Mouse (Mus musculus) kidney, embryonic 14.5 days (tissue): ENCODE data around the gene Hoxa3. TPM values are rescaled to one million over a fixed set of nuclear protein-coding genes. Genes with fewer than 3 reads are reported as not detected.

Experiments
- ATAC-seq: fragments of 200-750 bp; cut with Nextera tagmentation; 2 replicates; pipeline ENCODE4 v1.8.0; 2017; ENCODE audit warnings: moderate number of reproducible peaks, mild to moderate bottlenecking, moderate TSS enrichment, moderate library complexity; ENCODE audit not compliant: low FRiP score, low TSS enrichment
- H3K27ac ChIP-seq: fragments of 300-500 bp; sonication (generic); 2 replicates; pipeline ENCODE4 v1.5.1; 2014; ENCODE audit warnings: low read depth, mild to moderate bottlenecking, low read length, moderate library complexity, mixed read lengths
- H3K27me3 ChIP-seq: fragments of 300-500 bp; sonication (generic); 2 replicates; pipeline ENCODE4 v1.6.1; 2014; ENCODE audit warnings: mild to moderate bottlenecking, low read length; ENCODE audit not compliant: control insufficient read depth, insufficient read depth
- H3K36me3 ChIP-seq: fragments of 300-500 bp; sonication (generic); 2 replicates; pipeline ENCODE4 v1.6.1; 2014; ENCODE audit warnings: low read length, mixed read lengths; ENCODE audit not compliant: control insufficient read depth, insufficient read depth
- H3K4me1 ChIP-seq: fragments of 300-500 bp; sonication (generic); 2 replicates; pipeline ENCODE4 v1.6.1; 2014; ENCODE audit warnings: low read length, mixed read lengths; ENCODE audit not compliant: control insufficient read depth, insufficient read depth
- H3K4me2 ChIP-seq: fragments of 300-500 bp; sonication (generic); replicated peaks from 2 replicates; pipeline ENCODE4 v1.6.1; 2014; ENCODE audit warnings: low read depth, mild to moderate bottlenecking, low read length
- H3K4me3 ChIP-seq: fragments of 300-500 bp; sonication (generic); 2 replicates; pipeline ENCODE4 v1.5.1; 2014; ENCODE audit warnings: mild to moderate bottlenecking, low read length
- H3K9ac ChIP-seq: fragments of 300-500 bp; sonication (generic); 2 replicates; pipeline ENCODE4 v1.6.1; 2014; ENCODE audit warnings: low read depth, mild to moderate bottlenecking, low read length, moderate library complexity
- H3K9me3 ChIP-seq: fragments of 300-500 bp; sonication (generic); 2 replicates; pipeline ENCODE4 v1.6.1; 2016; ENCODE audit warnings: low read length; ENCODE audit not compliant: control insufficient read depth
- WGBS: fragments of 180-500 bp; shearing (Covaris S2); extraction: QIAGEN DNeasy Blood & Tissue Kit; methylation state at CpG from one replicate; pipeline ENCODE4 v1.1.7; 2014; 5-methylcytosine and 5-hydroxymethylcytosine counted together
- polyA plus RNA-seq: library from polyadenylated mRNA; unstranded; fragments of >200 nt; fragmentation: Nextera tagmentation; extraction: Ambion mirVana; gene quantifications from 2 replicates; pipeline ENCODE4 v1.2.1, GENCODE M21; 2014

Gene Hoxa3
- polyA plus RNA-seq, 1 experiment from 2014 or later: 13.6 TPM

DNA sequence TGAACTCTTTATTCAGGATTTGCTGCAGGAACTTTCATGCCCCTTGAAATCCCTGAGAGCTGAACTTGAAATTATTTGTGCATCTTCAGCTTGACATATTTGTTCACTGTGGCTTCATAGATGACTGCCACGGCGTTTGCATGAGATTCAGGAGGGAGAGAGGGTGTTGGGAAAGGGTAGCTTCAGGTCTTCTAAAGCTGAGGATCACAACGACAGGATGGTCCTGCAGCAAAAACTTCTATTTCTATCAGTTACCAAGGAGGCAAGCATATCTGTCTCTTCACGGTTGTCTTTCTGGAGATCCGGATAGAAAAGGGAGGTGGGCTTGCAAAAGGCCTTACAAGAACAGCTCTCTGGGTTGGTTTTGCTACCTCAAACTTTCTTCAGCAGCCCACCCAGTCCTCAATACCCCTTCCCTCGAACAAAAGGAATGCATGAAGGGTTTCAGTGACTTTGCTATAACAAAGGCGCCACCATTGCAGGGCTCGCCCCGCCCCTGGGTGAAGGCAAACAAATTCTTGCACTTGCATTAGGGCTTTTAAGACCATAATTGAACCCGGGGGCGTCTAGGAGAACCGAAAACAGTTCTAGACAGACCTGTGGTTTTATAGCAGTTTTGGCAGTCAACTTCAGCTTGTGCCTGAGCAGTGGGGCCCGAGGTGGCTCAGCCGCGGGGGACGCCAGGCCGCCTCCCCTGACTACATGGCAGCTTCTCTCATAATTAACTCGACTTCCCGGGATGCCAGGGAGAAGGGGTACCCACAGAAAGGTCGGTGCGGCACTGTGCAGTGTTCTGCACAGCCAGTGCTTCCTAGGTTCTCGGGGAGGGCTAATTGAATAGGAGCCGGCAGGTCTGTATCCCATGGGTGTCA is 34.9 kb upstream of the Hoxa3 start:
- Histone ChIP-seq H3K4me2 (peak overlapping the region; percentile 83), H3K9me3 (no peaks in the 10 kb centered on the region), H3K36me3 (no peaks in the 10 kb centered on the region), H3K27me3 (peaks cover 23% of the 10 kb centered on the region), H3K4me3 (peak overlapping the region; percentile 75), H3K27ac (peak overlapping the region; percentile 88), H3K9ac (peak overlapping the region; percentile 75), H3K4me1 (peaks cover 26% of the 10 kb centered on the region)
- WGBS: 4% methylated on average over 23 of the region's 23 CpGs
- no peak for ATAC-seq

DNA sequence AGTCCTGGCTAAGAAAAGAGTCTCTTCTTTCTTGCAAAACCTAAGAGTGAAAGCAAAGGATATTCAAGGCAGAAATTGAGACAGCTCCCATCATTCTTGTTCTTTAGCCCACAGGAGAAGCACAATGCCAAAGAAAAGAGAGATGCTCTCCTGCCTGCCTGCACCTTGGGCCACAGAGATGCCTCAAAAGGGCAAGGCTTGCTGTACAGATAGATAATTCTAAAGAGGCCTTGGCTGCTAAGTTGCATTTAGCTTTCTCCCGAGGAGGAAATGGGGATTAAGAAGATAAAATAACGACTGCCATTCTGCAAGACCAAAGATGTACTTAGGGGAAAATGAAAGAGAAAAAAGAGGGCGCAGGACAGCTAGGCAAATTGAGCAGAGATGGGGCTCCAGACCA is 33.8 kb upstream of the Hoxa3 start:
- peaks cover 17% of the 10 kb centered on the region; the same call in 1 of the 2 replicates for H3K4me1 ChIP-seq
- peak overlapping the region; percentile 83 for H3K4me2 ChIP-seq
- peak overlapping the region; percentile 75 for H3K4me3 ChIP-seq
- H3K27me3 ChIP-seq: peaks cover 13% of the 10 kb centered on the region
- no peaks in the 10 kb centered on the region for H3K9me3 ChIP-seq
- ATAC-seq: no peak
- peak overlapping the region; percentile 89 for H3K9ac ChIP-seq
- peak overlapping the region; percentile 96 for H3K27ac ChIP-seq
- no peaks in the 10 kb centered on the region for H3K36me3 ChIP-seq
- 3% methylated on average over 3 of the region's 3 CpGs for WGBS

DNA sequence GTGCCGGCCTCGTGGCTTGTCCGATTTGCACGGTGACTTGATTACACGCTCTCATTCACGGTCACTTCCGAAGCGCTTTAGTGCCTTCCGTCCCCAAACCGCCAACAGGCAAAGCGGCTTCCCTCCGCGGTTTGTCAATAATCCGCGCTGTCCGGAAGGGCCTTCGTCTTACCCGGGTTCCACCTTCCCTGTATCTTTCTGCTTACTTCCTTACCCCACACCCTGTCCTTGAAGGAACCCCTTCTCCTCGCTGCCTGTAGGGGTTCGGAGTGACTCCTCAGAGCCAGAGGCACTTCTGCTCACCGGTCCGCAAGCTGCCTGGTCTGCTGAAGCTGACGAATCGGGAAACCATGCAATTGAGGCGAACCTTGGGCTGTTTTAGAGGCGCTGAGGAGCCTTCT is 33.3 kb upstream of the Hoxa3 start:
- 1% methylated on average over 26 of the region's 26 CpGs for WGBS
- peak overlapping the region; percentile 89 for H3K9ac ChIP-seq

DNA sequence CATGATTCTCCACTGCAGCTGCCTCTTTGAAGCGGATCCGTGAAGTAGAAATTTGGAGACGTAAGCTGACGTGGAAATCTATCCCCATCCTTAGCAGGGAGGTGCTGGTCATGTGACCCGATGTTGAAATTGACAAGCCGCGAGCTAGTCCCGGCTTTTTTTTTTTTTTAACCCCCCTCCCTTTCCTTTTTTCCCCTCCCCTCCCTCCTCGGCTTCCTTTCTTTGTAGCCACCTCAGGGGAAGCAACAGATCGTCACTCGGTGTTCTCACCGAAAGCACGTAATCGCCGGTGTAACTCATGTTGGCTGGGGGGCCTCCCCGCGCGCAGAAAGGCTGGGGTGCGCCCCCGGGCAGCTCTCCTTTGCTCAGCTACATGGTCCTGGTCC is 32.6 kb upstream of the Hoxa3 start, which contains the start of gene Hoxa11:
TSS of gene Hoxa11 (minus strand) at position 54 of the 386 bp plus-strand sequence.
- peak within 1 kb of the TSS; percentile 96 for H3K27ac ChIP-seq
- no peaks in the 10 kb centered on the region for H3K36me3 ChIP-seq
- H3K4me3 ChIP-seq: peak within 1 kb of the TSS; percentile 75
- H3K4me1 ChIP-seq: peaks cover 26% of the 10 kb centered on the region
- H3K9me3 ChIP-seq: no peaks in the 10 kb centered on the region
- peak within 1 kb of the TSS; percentile 83 for H3K4me2 ChIP-seq
- WGBS: 2% methylated on average over 20 of the region's 20 CpGs
- H3K9ac ChIP-seq: peak within 1 kb of the TSS; percentile 89
- ATAC-seq: peak; percentile 66
- H3K27me3 ChIP-seq: peaks cover 8% of the 10 kb centered on the region

More for the DNA sequence above, 33.3 kb upstream of the Hoxa3 start:
- peak overlapping the region; percentile 96 for H3K27ac ChIP-seq
- H3K27me3 ChIP-seq: peaks cover 10% of the 10 kb centered on the region
- H3K9me3 ChIP-seq: no peaks in the 10 kb centered on the region
- peaks cover 22% of the 10 kb centered on the region for H3K4me1 ChIP-seq
- H3K36me3 ChIP-seq: no peaks in the 10 kb centered on the region
- no peak for ATAC-seq
- peak overlapping the region; percentile 83 for H3K4me2 ChIP-seq
- peak overlapping the region; percentile 75 for H3K4me3 ChIP-seq

- Histone ChIP-seq H3K9me3 (no peaks in the 10 kb centered on the region), H3K36me3 (no peaks in the 10 kb centered on the region), H3K4me3 (peak overlapping the region; percentile 75), H3K27me3 (peaks cover 6% of the 10 kb centered on the region), H3K9ac (peak overlapping the region; percentile 89), H3K4me1 (peaks cover 24% of the 10 kb centered on the region), H3K4me2 (peak overlapping the region; percentile 83), H3K27ac (peak overlapping the region; percentile 96)
- peak; percentile 16 for ATAC-seq
- under 1% methylated on average over 69 of the region's 71 CpGs for WGBS
Measured at GRCm38 (mm10) chr6:52245040-52245756, 32.1 kb upstream of the Hoxa3 start.

GRCm38 (mm10) chr6:52244471-52245039 is 31.4 kb upstream of the Hoxa3 start:
- Histone ChIP-seq H3K27ac (peak overlapping the region; percentile 96), H3K4me3 (peak overlapping the region; percentile 75)

DNA sequence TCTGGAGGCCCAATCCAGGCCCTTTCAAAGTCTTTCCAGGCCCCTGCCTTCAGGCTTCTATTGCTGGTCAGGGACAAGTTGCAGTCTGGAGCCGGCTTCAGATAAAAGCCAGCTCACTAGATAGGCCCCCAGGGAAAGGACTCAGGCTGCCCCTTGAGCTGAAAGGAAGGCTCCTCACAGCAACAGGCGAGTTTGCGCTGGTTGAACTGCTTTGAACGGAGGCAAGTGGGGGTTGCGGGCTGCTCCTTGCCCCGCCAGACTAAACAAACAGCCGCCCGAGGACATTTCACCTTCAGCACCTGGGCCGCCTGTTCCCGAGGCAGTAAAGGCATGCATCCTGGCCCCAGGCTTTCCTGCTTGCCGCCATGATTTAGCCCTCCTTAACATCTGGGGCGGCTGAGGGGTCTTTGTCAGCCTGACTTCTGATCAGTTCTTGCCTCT is 30.6 kb upstream of the Hoxa3 start:
- peak overlapping the region; percentile 75 for H3K4me3 ChIP-seq
- no peak for ATAC-seq

More at GRCm38 (mm10) chr6:52244471-52245039, 31.4 kb upstream of the Hoxa3 start:
- no peaks in the 10 kb centered on the region for H3K36me3 ChIP-seq
- WGBS: 2% methylated on average over 23 of the region's 23 CpGs
- peak overlapping the region; percentile 83 for H3K4me2 ChIP-seq
- no peaks in the 10 kb centered on the region; the same call in 1 of the 2 replicates for H3K27me3 ChIP-seq
- ATAC-seq: no peak
- peak overlapping the region; percentile 89 for H3K9ac ChIP-seq
- H3K9me3 ChIP-seq: no peaks in the 10 kb centered on the region
- peaks cover 19% of the 10 kb centered on the region for H3K4me1 ChIP-seq

GRCm38 (mm10) chr6:52242801-52243332 is 29.7 kb upstream of the Hoxa3 start:
- H3K4me2 ChIP-seq: peak overlapping the region; percentile 83
- ATAC-seq: no peak
- no peaks in the 10 kb centered on the region for H3K36me3 ChIP-seq
- no peaks in the 10 kb centered on the region for H3K9me3 ChIP-seq
- 6% methylated on average over 4 of the region's 4 CpGs for WGBS
- H3K9ac ChIP-seq: peak overlapping the region; percentile 89
- H3K27me3 ChIP-seq: no peaks in the 10 kb centered on the region; the same call in 1 of the 2 replicates
- peaks cover 12% of the 10 kb centered on the region for H3K4me1 ChIP-seq
- peak overlapping the region; percentile 96 for H3K27ac ChIP-seq
- peak overlapping the region; percentile 75 for H3K4me3 ChIP-seq

More for the DNA sequence above, 30.6 kb upstream of the Hoxa3 start:
- 5% methylated on average over 12 of the region's 12 CpGs for WGBS
- H3K27ac ChIP-seq: peak overlapping the region; percentile 96
- peaks cover 18% of the 10 kb centered on the region for H3K4me1 ChIP-seq
- H3K4me2 ChIP-seq: peak overlapping the region; percentile 83
- H3K9ac ChIP-seq: peak overlapping the region; percentile 89
- no peaks in the 10 kb centered on the region for H3K36me3 ChIP-seq
- no peaks in the 10 kb centered on the region for H3K9me3 ChIP-seq
- no peaks in the 10 kb centered on the region; the same call in 1 of the 2 replicates for H3K27me3 ChIP-seq
